Comparison of ENCODE assay signal across 21 mouse cellular contexts in the genomic region with DNA sequence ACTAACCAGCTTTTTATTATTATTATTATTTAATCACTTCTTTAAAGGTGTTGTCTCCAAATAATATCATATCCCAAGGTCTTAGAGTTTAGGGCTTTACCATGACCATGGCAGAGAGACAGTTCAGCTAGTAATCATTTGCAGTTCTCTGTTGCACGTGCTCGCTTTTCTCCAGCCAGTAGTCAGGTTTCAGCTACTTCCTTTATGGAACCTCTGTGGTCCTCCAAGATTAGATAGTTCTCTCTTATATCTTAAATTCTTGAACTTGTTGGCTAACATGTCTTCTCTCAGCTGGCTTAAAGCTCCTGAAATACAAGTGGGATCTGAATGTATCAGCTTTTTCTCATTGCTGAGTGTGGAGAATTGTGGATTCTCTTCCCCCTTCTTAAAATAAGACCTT. TPM values are rescaled to one million over a fixed set of nuclear protein-coding genes. Genes with fewer than 3 reads are reported as not detected.
DNase-seq lines count a peak whose midpoint lies in the region; ATAC-seq and TF ChIP-seq lines count a peak whose summit lies in the region.
"Had no signal": no experiment of that assay in that cellular context is flagged by ENCODE, and none has a peak within 500 bp of the region (broad histone marks: within the 10 kb centered on the region; RNA-seq: fewer than 3 reads in every experiment).

No protein-coding gene starts in this region.

- WGBS in hindbrain, embryonic 12.5 days = 88% methylated on average over 2 of the region's 2 CpGs
- WGBS in hindbrain, embryonic 10.5 days = 92% methylated on average over 2 of the region's 2 CpGs
- 66% methylated on average over 2 of the region's 2 CpGs for WGBS in liver, embryonic 12.5 days (ENCODE audit: insufficient replicate concordance)
- 65% methylated on average over 2 of the region's 2 CpGs for WGBS in liver, postnatal 0 days (ENCODE audit: insufficient replicate concordance)
- WGBS in hindbrain, embryonic 16.5 days = 89% methylated on average over 2 of the region's 2 CpGs

- ATAC-seq in hindbrain, embryonic 12.5 days (ENCODE audit: low FRiP score) = no peak
- no peak for ATAC-seq in liver, embryonic 12.5 days
- ATAC-seq in liver, postnatal 0 days = no peak
- no peak for ATAC-seq in hindbrain, embryonic 16.5 days
- ATAC-seq: activated CD4-positive, CD25-positive, alpha-beta regulatory T cell, adult 4 months; Patski had no signal

- H3K4me2 ChIP-seq in hindbrain, embryonic 12.5 days (replicated peaks) = 0 out of 2 replicates have a peak overlapping the region, but pooled peaks have one; percentile 4
- peak overlapping the region; percentile 82; the same call in 1 of the 2 replicates for H3K4me2 ChIP-seq in liver, embryonic 12.5 days
- H3K4me2 ChIP-seq in liver, postnatal 0 days (ENCODE audit: low read depth, low read length) = no peak overlapping the region
- H3K4me2 ChIP-seq in hindbrain, embryonic 16.5 days (ENCODE audit: low read length) = peak overlapping the region; percentile 15
- H3K4me2 ChIP-seq: midbrain, embryonic 11.5 days had no signal

- intact Hi-C loops in left cerebral cortex, postnatal 36 days (cut with DNase I) = no loop called here

- DNase-seq in hindbrain, embryonic 10.5 days (ENCODE audit: low spot score) = no peak
- DNase-seq in liver, postnatal 0 days = no peak
- DNase-seq in MEL-GATA-1-ER (ENCODE audit: extremely low read depth, low read depth) = peak; percentile 55
- DNase-seq in adrenal gland, postnatal 14 days = no peak
- no peak for DNase-seq in left cerebral cortex, postnatal 36 days (ENCODE audit: low spot score in 2 of 2)
- DNase-seq: adrenal gland, postnatal 25 days; B cell, adult 2 months; cerebellum, adult 8-10 months; gastrocnemius, postnatal 14 days; heart, postnatal 36 days; kidney, adult 11 months; kidney, postnatal 25 days; right cerebral cortex, adult 18-20 months had no signal

- no peaks in the 10 kb centered on the region for H3K9me3 ChIP-seq in hindbrain, embryonic 12.5 days (replicated peaks)
- no peaks in the 10 kb centered on the region for H3K9me3 ChIP-seq in hindbrain, embryonic 10.5 days
- no peaks in the 10 kb centered on the region for H3K9me3 ChIP-seq in liver, embryonic 12.5 days (replicated peaks)
- no peaks in the 10 kb centered on the region for H3K9me3 ChIP-seq in liver, postnatal 0 days (ENCODE audit: low read length)
- H3K9me3 ChIP-seq in hindbrain, embryonic 16.5 days (ENCODE audit: control insufficient read depth, low read length) = no peaks in the 10 kb centered on the region
- H3K9me3 ChIP-seq: heart, embryonic 10.5 days had no signal

- peaks cover 23% of the 10 kb centered on the region for H3K4me1 ChIP-seq in hindbrain, embryonic 12.5 days
- H3K4me1 ChIP-seq in hindbrain, embryonic 10.5 days (replicated peaks) = peaks cover 30% of the 10 kb centered on the region
- peaks cover 33% of the 10 kb centered on the region for H3K4me1 ChIP-seq in liver, embryonic 12.5 days
- H3K4me1 ChIP-seq in liver, postnatal 0 days (ENCODE audit: insufficient read depth) = peaks cover 18% of the 10 kb centered on the region
- H3K4me1 ChIP-seq in hindbrain, embryonic 16.5 days (ENCODE audit: control insufficient read depth, insufficient read depth, low read depth, low read length) = peaks cover 28% of the 10 kb centered on the region

- H3K9ac ChIP-seq in hindbrain, embryonic 12.5 days = no peak overlapping the region
- H3K9ac ChIP-seq in liver, embryonic 12.5 days = no peak overlapping the region
- no peak overlapping the region for H3K9ac ChIP-seq in liver, postnatal 0 days (replicated peaks)
- no peak overlapping the region for H3K9ac ChIP-seq in hindbrain, embryonic 16.5 days (ENCODE audit: low read depth, low read length)

- H3K27me3 ChIP-seq in hindbrain, embryonic 12.5 days = no peaks in the 10 kb centered on the region
- no peaks in the 10 kb centered on the region for H3K27me3 ChIP-seq in hindbrain, embryonic 10.5 days (ENCODE audit: insufficient read depth, poor library complexity, severe bottlenecking)
- no peaks in the 10 kb centered on the region for H3K27me3 ChIP-seq in liver, embryonic 12.5 days (replicated peaks)
- no peaks in the 10 kb centered on the region for H3K27me3 ChIP-seq in liver, postnatal 0 days (ENCODE audit: insufficient read depth, low read length)
- no peaks in the 10 kb centered on the region for H3K27me3 ChIP-seq in hindbrain, embryonic 16.5 days (replicated peaks; ENCODE audit: control insufficient read depth, insufficient read depth, low read length)
- H3K27me3 ChIP-seq: Patski had no signal

- no peak overlapping the region for H3K27ac ChIP-seq in hindbrain, embryonic 12.5 days
- H3K27ac ChIP-seq in hindbrain, embryonic 10.5 days = no peak overlapping the region
- no peak overlapping the region for H3K27ac ChIP-seq in liver, embryonic 12.5 days
- H3K27ac ChIP-seq in liver, postnatal 0 days (ENCODE audit: low read depth) = no peak overlapping the region
- no peak overlapping the region for H3K27ac ChIP-seq in hindbrain, embryonic 16.5 days (ENCODE audit: low read depth, low read length)
- H3K27ac ChIP-seq: heart, embryonic 10.5 days; macrophage had no signal

- peaks cover 23% of the 10 kb centered on the region for H3K36me3 ChIP-seq in hindbrain, embryonic 12.5 days
- H3K36me3 ChIP-seq in hindbrain, embryonic 10.5 days = peaks cover 33% of the 10 kb centered on the region
- H3K36me3 ChIP-seq in liver, embryonic 12.5 days = peaks cover 40% of the 10 kb centered on the region
- H3K36me3 ChIP-seq in liver, postnatal 0 days (replicated peaks; ENCODE audit: insufficient read depth, low read length) = peaks cover 23% of the 10 kb centered on the region
- peaks cover 11% of the 10 kb centered on the region for H3K36me3 ChIP-seq in hindbrain, embryonic 16.5 days (ENCODE audit: control insufficient read depth, insufficient read depth, low read length)

- no peak for TF ChIP-seq EP300 in liver, postnatal 0 days (IDR thresholded peaks at IDR 0.05; ENCODE audit: low read depth)

- no peak overlapping the region for H3K4me3 ChIP-seq in hindbrain, embryonic 12.5 days
- no peak overlapping the region for H3K4me3 ChIP-seq in hindbrain, embryonic 10.5 days
- H3K4me3 ChIP-seq in liver, embryonic 12.5 days = no peak overlapping the region
- H3K4me3 ChIP-seq in liver, postnatal 0 days (ENCODE audit: low read depth, low read length) = no peak overlapping the region
- no peak overlapping the region for H3K4me3 ChIP-seq in hindbrain, embryonic 16.5 days (ENCODE audit: low read length)
- H3K4me3 ChIP-seq: heart, embryonic 10.5 days had no signal

- no peak for TF ChIP-seq CTCF in liver, postnatal 0 days (IDR thresholded peaks at IDR 0.05; ENCODE audit: low read depth)

RNA-seq across cellular contexts. Expression of gene Tyw5, which starts 2.1 kb away (rescaled TPM):
- 24.8 and 28.7 TPM in 2 replicates for polyA plus RNA-seq in hindbrain, embryonic 12.5 days (2016; fragmentation: Nextera tagmentation; extraction: Ambion mirVana)
- 28.2 and 30.4 TPM in 2 replicates for polyA plus RNA-seq in hindbrain, embryonic 10.5 days (2016; fragmentation: Nextera tagmentation; extraction: Ambion mirVana)
- 19.1 and 21.3 TPM in 2 replicates for polyA plus RNA-seq in liver, embryonic 12.5 days (2016; fragmentation: Nextera tagmentation; extraction: Ambion mirVana)
- polyA plus RNA-seq in liver, postnatal 0 days (2015; fragmentation: Nextera tagmentation; extraction: Ambion mirVana) = 11.6 and 13.9 TPM in 2 replicates
- 25.7 and 28.7 TPM in 2 replicates for polyA plus RNA-seq in hindbrain, embryonic 16.5 days (2015; fragmentation: Nextera tagmentation; extraction: Ambion mirVana)
- 12.5 and 16.2 TPM in 2 replicates for total RNA-seq in adrenal gland, postnatal 14 days (2021)
- total RNA-seq in left cerebral cortex, postnatal 36 days (2021) = 10 to 100 TPM; 23.4 to 28.3 TPM

RNA-seq across cellular contexts. Expression of gene Maip1, which starts 2.9 kb away (rescaled TPM):
- polyA plus RNA-seq in hindbrain, embryonic 12.5 days (2016; fragmentation: Nextera tagmentation; extraction: Ambion mirVana) = 18.3 and 19.6 TPM in 2 replicates
- 19.0 and 20.0 TPM in 2 replicates for polyA plus RNA-seq in hindbrain, embryonic 10.5 days (2016; fragmentation: Nextera tagmentation; extraction: Ambion mirVana)
- 11.9 and 13.2 TPM in 2 replicates for polyA plus RNA-seq in liver, embryonic 12.5 days (2016; fragmentation: Nextera tagmentation; extraction: Ambion mirVana)
- 8.2 and 9.3 TPM in 2 replicates for polyA plus RNA-seq in liver, postnatal 0 days (2015; fragmentation: Nextera tagmentation; extraction: Ambion mirVana)
- polyA plus RNA-seq in hindbrain, embryonic 16.5 days (2015; fragmentation: Nextera tagmentation; extraction: Ambion mirVana) = 15.8 and 16.6 TPM in 2 replicates
- 13.3 and 13.9 TPM in 2 replicates for total RNA-seq in adrenal gland, postnatal 14 days (2021)
- 10 to 100 TPM; 10.8 to 12.5 TPM for total RNA-seq in left cerebral cortex, postnatal 36 days (2021)

RNA-seq across cellular contexts. Expression of gene 1700066M21Rik, which starts 31.6 kb away (rescaled TPM):
- 14.6 and 17.2 TPM in 2 replicates for polyA plus RNA-seq in hindbrain, embryonic 12.5 days (2016; fragmentation: Nextera tagmentation; extraction: Ambion mirVana)
- polyA plus RNA-seq in hindbrain, embryonic 10.5 days (2016; fragmentation: Nextera tagmentation; extraction: Ambion mirVana) = 9.8 and 11.4 TPM in 2 replicates
- 11.2 TPM in 2 replicates for polyA plus RNA-seq in liver, embryonic 12.5 days (2016; fragmentation: Nextera tagmentation; extraction: Ambion mirVana)
- polyA plus RNA-seq in liver, postnatal 0 days (2015; fragmentation: Nextera tagmentation; extraction: Ambion mirVana) = 6.2 and 6.8 TPM in 2 replicates
- polyA plus RNA-seq in hindbrain, embryonic 16.5 days (2015; fragmentation: Nextera tagmentation; extraction: Ambion mirVana) = 21.3 and 24.3 TPM in 2 replicates
- 6.2 and 6.6 TPM in 2 replicates for total RNA-seq in adrenal gland, postnatal 14 days (2021)
- 10 to 100 TPM; 21.9 to 23.4 TPM for total RNA-seq in left cerebral cortex, postnatal 36 days (2021)
